Comparison of ENCODE assay signal across 10 mouse cellular contexts in the genomic region with DNA sequence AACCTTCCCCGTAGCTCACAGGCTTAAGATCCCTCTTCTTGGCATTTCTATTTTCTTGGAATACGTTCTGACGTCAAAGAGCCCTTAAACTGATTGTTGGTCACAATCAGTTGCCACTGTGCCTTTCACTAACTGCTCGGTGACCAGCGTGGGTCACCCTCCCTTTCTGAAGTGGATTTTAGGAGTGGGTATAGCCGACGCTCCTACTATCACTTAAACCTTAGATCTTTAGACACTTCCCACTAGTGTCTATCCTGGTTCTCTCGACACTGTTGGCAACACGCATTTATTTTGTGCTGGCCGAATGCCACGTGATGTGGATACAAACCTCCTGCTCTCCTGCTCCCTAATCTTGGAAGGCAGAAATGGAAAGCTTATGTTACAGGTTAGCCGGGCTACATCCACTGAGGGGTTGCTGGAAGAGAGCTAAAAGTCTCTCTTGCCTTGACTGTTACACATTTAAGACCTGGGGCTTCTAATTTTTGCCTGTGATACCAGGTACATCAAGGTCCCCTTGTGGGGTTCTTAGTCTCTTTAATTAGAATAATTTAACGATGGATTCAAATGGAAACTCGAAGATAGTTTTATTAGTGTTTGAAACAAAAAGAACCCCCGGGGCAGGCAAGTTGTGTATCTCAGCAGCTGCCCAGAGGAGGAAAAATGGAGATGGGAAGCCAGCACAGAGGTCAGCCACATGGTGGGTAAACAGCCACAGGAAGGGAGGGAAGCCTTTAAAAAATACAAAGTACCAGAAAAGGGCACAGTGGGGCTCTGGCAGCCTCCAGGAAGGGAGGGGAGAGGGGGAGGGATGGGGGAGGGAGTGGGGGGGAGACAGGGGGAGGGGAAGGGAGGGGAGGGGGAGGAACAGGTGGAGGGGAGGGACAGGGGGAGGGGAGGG. TPM values are rescaled to one million over a fixed set of nuclear protein-coding genes. Genes with fewer than 3 reads are reported as not detected.
DNase-seq lines count a peak whose midpoint lies in the region; ATAC-seq lines count a peak whose summit lies in the region.
"Had no signal": no experiment of that assay in that cellular context is flagged by ENCODE, and none has a peak within 500 bp of the region (broad histone marks: within the 10 kb centered on the region; RNA-seq: fewer than 3 reads in every experiment).

No protein-coding gene starts in this region.

- H3K9ac ChIP-seq in limb, embryonic 15.5 days = no peak overlapping the region
- H3K9ac ChIP-seq: liver, embryonic 15.5 days had no signal

- H3K36me3 ChIP-seq in embryonic facial prominence, embryonic 10.5 days (replicated peaks) = no peaks in the 10 kb centered on the region
- H3K36me3 ChIP-seq in limb, embryonic 15.5 days = no peaks in the 10 kb centered on the region
- H3K36me3 ChIP-seq: liver, embryonic 15.5 days had no signal

- no peak for ATAC-seq in limb, embryonic 15.5 days (ENCODE audit: insufficient number of reproducible peaks, low FRiP score, low TSS enrichment, low read depth)
- no peak for ATAC-seq in granulocyte monocyte progenitor cell, adult 5-6 weeks (replicated peaks; ENCODE audit: poor library complexity, severe bottlenecking)
- ATAC-seq: intestine, postnatal 0 days had no signal

- DNase-seq in kidney, postnatal 14 days = peak; percentile 10
- DNase-seq in kidney, adult 8-10 months = no peak
- peak; percentile 39 for DNase-seq in brain, adult 2 months (ENCODE audit: low read depth, low spot score)
- DNase-seq in embryonic facial prominence, embryonic 10.5 days (ENCODE audit: low spot score) = no peak
- DNase-seq in urinary bladder, adult 2 months (ENCODE audit: low spot score) = no peak
- no peak for DNase-seq in layer of hippocampus, postnatal 10 days (ENCODE audit: low spot score in 2 of 2)

- no peaks in the 10 kb centered on the region for H3K27me3 ChIP-seq in embryonic facial prominence, embryonic 10.5 days (replicated peaks; ENCODE audit: low read depth, poor library complexity, severe bottlenecking)
- H3K27me3 ChIP-seq in limb, embryonic 15.5 days = no peaks in the 10 kb centered on the region
- H3K27me3 ChIP-seq: liver, embryonic 15.5 days had no signal

- 57% methylated on average over 15 of the region's 15 CpGs for WGBS in embryonic facial prominence, embryonic 10.5 days
- WGBS in limb, embryonic 15.5 days = 52% methylated on average over 15 of the region's 15 CpGs

- no peak overlapping the region for H3K4me3 ChIP-seq in embryonic facial prominence, embryonic 10.5 days
- no peak overlapping the region for H3K4me3 ChIP-seq in limb, embryonic 15.5 days
- H3K4me3 ChIP-seq: liver, embryonic 15.5 days had no signal

- H3K9me3 ChIP-seq in embryonic facial prominence, embryonic 10.5 days = no peaks in the 10 kb centered on the region
- H3K9me3 ChIP-seq in limb, embryonic 15.5 days = no peaks in the 10 kb centered on the region
- H3K9me3 ChIP-seq: liver, embryonic 15.5 days had no signal

- H3K27ac ChIP-seq in embryonic facial prominence, embryonic 10.5 days (replicated peaks) = peak overlapping the region; percentile 57; the same call in 1 of the 2 replicates
- H3K27ac ChIP-seq in limb, embryonic 15.5 days = peak overlapping the region; percentile 50
- H3K27ac ChIP-seq: liver, embryonic 15.5 days had no signal

- H3K4me2 ChIP-seq in limb, embryonic 15.5 days = no peak overlapping the region
- H3K4me2 ChIP-seq: liver, embryonic 15.5 days had no signal

- peaks cover 42% of the 10 kb centered on the region for H3K4me1 ChIP-seq in embryonic facial prominence, embryonic 10.5 days
- H3K4me1 ChIP-seq in limb, embryonic 15.5 days = peaks cover 20% of the 10 kb centered on the region
- H3K4me1 ChIP-seq: liver, embryonic 15.5 days had no signal

RNA-seq across cellular contexts. Expression of a gene that starts 13.2 kb away (rescaled TPM):
- polyA plus RNA-seq in embryonic facial prominence, embryonic 10.5 days (2016; fragmentation: Nextera tagmentation; extraction: Ambion mirVana) = 8.5 and 11.3 TPM in 2 replicates
- polyA plus RNA-seq in limb, embryonic 15.5 days (2015; fragmentation: Nextera tagmentation; extraction: Ambion mirVana) = 6.0 and 7.7 TPM in 2 replicates
- polyA plus RNA-seq in urinary bladder, adult 2 months (2012; rRNA removed) = 3.0 and 5.8 TPM in 2 replicates
- total RNA-seq in layer of hippocampus, postnatal 10 days (2021) = under 1 TPM in 1 of 2 experiments, not detected in 1; 0.87 TPM
- not detected in 2 replicates for total RNA-seq in granulocyte monocyte progenitor cell, adult 5-6 weeks (2014; fragmentation: Nextera tagmentation)
- total RNA-seq in granulocyte monocyte progenitor cell, adult 5-6 weeks (2017) = not detected in 2 replicates
- polyA plus RNA-seq: liver, embryonic 15.5 days had no signal

Comparison
In these comparisons a context has a peak if more than half of its experiments do, and no peak if none do; other contexts are left out.
1. DNase-seq: peak in kidney, postnatal 14 days (single experiment) and brain, adult 2 months (single experiment); none in kidney, adult 8-10 months (0 of 2), embryonic facial prominence, embryonic 10.5 days (single experiment), urinary bladder, adult 2 months (single experiment) and layer of hippocampus, postnatal 10 days (0 of 2).